Mouse (Mus musculus) cerebellum, adult 9-11 months (tissue): ENCODE results near the gene Crebrf.

Source experiments
- DNase-seq: peaks from one replicate; pipeline ENCODE4 v3.0.0; 2022

The Crebrf gene

DNA sequence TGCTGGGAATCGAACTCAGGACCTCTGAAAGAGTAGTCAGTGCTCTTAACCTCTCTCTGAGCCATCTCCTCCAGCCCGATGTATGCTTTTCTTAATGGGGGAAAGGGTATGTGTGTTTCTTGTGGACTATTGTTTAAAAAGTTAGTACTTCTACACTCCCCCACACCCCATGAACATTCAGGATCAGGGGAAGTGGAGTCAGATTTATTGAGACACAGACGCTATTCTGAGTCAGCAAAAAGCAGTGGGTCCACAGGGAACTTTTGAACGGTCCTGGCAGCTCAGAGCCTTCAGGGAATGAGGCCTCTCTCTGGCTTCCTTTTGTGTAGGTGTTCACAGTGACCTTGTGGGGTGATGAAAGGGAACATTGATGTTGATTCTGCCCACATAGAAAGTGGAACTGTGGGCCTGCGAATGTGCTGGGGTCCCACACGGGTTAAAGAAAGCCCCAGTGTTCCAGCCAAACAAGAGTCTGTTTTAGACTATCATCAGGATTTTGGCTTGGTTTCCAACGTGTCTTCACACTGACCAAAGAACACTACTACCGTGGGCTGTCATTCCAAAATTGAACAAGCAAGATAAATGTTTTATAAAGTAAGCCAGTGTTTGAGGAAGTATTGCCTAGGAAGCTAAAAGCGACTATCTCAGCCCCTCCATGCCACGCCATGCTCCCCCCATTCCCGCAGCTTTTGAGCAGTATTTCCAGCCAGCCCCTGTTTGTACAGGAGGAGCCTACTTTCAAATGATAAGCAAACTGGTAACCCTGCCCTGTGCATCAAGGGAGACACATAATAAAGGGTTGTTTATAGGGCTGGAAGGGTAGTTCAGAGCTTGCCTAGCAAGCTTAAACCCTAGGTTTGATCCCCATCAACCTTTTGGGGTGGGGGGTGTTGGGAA lies 9.7 kb upstream of the Crebrf start:
- peak; percentile 17 for DNase-seq

DNA sequence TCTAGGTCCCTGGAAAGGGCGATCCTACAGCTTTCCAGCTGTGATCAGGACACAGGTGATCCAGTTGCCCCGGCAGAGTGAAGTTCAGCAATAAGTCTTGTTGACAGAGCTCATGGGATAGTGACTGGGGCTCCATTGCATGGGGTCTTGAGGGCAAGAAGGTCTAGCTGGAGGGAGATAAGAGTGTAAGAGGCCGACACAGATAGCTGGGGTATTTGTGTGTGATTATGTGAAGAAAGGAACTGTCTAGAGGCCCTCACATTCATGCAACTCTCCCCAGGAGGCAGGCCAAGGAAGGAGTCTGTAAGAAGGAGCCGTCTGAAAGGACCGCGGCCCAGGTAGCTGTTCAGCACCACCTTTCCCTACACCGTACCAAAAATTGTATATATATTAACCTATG lies 8.4 kb upstream of the Crebrf start:
- no peak for DNase-seq

DNA sequence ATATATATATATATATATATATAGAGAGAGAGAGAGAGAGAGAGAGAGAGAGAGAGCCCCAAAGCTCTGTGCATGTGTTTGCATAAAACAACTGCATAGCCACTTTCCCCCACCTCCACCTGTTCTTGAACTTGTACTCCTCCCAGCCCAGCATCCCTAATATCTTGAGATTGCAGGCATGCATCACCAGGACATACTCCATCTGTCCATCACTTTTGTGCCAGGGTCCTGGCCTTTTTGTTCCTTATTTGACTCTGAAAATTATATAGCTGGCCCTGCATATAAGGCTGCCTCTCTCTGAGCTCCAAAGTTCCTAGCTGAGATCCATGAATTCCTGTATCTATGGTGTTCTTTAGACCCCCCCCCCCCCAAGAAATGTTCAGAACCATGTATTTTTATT lies 7.0 kb upstream of the Crebrf start:
- DNase-seq, result peak; percentile 66

DNA sequence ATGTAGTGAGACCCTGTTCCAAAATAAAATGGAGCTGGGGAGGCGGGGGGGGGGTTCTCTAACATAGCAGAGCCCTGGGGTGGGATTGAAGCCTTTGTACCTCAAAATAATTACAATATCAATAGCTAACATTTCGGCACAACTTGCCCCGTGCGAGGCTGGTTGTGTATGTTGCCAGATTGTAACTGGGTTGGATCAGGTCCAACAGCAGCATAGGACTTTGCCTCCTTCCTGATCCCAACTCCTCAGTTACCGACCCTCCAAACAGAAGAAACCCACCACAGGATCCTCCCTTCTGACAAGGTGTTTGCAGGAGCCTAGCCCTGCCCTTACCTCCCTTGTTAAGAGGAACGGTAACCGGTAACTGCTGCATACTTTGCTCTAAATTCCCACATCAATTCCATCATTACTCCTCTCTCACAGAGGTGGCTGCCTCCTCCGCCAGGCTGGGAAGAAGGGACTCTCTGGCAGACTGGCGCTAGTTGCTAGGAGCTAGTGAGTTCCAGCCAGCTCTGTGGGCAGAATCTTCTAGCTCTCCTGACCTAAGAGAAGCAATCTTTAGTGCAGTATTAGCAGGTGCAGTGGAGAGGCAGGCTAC lies 6.4 kb upstream of the Crebrf start:
- DNase-seq, result peak; percentile 61

DNA sequence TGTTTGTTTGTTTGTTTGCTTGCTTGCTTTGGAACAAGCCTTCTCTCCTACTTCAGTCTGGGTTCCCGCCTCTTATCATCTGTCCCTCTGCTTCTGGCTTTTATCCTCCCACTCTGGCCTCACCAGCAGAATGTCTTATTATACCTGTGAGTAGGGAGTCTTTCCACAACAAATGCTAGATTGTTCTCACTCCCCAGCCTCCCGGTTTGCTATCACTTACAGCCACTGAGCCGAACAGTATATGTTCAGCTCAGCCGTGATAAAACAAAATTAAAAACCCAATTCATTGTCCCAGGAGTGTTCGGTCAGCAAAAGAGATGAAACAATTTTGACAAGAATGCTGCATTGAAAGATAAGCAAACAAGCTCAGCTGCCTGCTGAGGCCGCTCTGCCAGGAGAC lies 5.4 kb upstream of the Crebrf start:
- DNase-seq, result no peak

DNA sequence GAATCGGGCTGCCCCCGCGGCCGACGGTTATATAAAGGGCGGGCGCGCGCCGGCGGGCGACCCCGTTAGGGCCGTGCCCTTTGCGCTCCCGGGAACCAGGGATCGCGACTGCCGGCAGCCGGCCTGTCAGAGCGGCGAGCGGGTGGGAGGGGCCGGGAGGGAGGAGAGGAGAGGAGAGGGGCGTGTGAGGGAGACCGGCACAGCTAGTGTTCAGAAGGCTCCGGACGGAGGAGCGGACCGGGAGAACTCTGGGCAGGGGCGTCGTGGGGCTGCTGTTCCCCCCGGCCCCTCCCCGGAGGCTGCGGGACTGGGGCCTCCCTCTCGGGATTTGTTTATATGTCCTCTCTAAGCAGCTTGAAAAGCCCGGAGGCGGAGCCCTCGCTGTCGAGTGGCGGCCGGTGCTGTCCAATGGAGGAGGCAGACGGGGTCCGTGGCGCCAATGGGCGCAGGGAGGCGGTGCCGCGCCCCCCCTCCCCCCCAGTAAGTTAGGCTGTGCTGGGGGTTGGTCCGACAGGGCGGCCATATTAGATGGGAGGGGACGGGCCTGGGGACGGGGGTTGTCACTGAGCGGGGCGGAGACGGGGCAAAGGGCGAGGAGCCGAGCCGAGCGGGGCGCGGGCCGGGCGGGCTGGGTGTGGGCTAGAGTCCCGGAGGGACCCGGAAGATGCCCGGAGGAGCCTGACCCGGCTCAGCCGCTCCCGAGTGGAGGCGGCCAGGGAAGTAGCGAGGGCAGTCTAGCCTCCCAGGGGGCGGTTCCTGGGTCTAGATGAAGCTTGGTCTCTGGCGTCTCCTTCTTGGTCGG lies 667 bp downstream of the Crebrf start:
- peak; percentile 96 for DNase-seq

DNA sequence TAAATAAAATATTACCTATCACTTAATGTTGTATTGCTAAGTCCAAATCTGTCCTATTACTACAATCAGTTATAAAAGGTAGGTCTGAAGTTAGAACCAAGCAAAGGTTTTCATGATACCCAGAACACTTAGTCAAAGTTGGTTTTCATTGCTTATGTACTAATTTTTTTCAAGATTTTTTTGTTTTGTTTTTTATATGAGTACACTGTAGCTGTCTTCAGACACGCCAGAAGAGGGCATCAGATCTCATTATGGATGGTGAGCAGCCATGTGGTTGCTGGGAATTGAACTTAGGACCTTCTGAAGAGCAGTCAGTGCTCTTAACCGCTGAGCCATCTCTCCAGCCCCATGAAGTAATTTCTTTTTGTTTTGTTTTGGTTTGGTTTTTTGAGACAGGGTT lies 2.4 kb downstream of the Crebrf start:
- no peak for DNase-seq

DNA sequence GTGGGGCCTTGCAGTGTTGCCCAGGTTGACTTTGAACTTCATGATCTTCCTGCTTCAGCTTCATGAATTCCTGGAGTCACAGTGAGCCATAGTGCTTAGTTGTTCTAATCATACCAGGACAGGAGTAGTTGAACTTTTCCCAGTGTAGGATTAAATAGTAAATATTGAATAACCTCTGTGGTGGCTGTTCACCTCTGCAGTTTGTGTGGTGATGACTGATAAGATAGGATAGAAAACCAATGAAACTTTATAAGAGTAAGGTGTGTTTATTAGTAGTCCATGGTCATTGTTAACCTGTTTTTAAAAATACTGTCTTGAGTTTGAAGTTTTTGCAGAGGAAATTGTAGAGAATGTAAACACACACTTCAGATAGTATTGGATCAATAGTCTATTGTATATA lies 4.0 kb downstream of the Crebrf start:
- no peak for DNase-seq

DNA sequence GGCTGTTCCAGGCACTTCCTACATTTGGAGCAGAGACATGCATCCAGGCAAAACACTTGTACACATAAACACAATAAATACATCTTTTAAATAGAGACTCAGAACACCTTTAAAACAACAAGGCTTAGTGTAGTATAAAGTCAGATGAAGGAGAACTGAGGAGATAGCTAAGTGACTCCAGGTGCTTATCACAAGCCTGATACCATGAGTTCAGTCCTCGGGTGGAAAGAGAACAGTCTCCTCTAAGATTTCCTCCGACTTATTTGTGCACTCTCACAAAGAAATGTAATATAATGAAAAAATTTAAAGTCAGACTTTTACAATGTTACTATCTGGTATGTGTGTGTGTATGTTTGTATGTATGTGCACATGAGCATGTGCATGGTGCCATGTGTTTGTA lies 6.4 kb downstream of the Crebrf start:
- no peak for DNase-seq

DNA sequence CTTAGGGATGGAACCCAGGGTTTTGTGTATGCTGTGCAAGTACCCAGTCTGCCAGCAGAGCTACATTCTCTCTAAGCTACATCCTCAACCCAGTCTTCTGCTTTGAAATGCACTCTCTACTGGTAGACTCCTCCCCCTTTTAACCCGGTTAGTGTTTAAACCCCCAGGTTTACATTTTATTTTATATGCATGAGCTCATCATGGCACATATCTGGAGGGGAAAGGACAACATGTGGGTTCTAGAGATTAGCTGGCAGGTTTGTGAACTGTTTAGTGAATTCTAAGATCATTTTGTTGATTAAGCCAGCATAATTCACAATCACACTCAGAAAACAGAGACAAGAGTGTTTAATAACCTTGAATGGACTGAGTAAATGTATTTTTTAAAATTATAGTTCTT lies 9.3 kb downstream of the Crebrf start:
- no peak for DNase-seq

DNA sequence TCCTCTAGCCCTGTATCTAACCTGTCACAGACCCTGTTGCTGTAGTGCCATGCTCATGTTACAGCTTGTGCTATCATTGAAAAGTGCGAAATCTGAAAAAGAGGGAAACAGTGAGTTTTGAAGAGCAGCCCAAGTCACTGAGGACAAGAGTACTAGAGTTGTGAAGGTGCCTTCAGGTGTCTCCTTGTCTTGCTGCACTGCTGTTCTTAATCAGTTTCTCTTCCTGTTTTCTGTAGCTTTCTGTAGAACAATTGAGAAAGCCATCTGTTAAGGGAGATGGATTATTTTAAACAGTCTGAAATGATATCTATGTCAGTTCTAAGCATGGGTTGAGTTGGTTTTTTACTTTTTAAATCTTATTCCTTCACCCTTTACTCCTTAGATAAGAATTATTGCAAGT lies 11.2 kb downstream of the Crebrf start:
- DNase-seq, result no peak

DNA sequence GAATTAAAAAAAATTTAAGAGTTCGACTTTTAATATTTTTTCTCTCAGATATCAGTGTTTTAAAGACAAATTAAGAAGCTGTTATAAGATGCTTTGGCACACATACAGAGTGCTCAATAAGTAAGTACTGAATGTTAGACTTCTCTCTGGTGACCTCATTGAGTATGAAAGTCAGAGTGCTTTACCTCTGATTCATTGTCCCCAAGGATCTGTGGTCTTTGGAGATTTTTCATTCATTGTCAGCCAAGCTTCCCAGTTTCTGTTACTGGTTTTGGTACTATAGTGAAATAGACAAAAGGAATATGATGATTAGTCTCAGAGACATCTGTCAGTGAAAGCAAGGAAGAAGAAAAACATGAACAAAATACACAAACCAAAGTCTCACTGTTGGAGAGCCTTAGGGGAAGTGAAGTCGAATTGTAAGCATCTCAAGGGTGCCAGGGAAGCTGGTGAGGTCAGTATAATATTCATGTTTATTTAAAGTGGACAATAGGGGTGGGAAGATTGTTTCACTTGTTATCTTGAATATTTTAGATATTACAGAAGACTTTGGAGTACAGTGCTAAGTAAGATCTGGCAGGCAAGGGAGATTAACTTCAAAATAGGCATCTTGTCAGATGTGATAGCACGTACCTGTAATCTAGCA lies 11.8 kb downstream of the Crebrf start:
- no peak for DNase-seq

DNA sequence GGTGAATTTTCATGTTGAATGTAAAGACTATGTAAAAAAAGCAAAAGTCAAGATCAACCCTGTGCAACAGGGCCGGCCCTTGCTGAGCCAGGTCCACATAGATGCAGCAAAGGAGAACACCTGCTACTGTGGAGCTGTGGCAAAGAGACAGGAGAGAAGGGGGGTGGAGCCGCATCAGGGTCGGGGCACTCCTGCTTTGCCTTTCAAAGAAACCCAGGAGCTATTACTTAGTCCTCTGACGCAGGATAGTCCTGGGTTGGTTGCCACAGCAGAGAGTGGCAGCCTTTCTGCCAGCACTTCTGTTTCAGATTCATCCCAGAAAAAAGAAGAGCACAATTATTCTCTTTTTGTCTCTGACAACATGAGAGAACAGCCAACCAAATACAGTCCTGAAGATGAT lies 27.1 kb downstream of the Crebrf start:
- no peak for DNase-seq

DNA sequence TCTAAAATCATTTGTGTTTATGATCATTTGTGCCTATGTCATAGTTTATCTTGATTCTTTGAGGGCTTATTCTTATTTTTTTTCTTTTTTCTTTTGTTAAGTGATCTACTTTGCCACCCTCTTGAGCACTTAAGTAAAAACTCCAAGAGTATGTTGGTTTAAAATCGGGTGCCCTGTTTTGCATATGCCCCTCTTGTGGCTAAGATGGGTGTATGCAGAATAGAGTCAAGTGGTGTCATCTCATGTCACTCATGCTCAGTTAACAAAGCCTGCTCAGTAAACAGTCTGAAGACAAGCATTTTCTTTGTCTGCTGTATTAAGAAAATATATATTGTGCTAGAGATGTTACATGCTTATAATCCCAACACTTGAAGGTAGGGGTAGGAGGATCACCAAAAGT lies 27.8 kb downstream of the Crebrf start:
- DNase-seq, result no peak

DNA sequence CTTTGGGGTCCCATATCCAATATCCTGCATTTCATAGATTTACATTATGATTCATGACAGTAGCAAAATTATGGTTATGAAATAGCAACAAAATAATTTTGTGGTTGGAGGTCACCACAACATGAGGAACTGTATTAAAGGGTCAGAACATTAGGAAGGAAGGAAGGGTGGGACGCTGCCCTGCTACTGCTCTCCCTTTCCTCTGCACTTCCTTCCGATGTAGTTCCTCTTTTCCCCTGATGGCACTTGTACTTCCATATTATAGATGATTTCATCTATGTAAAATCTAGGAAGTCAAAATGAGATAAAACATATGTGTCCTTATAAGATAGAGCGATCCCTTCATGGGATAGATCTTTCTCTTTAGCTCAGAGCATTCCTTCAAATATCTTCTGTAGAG lies 34.5 kb downstream of the Crebrf start:
- DNase-seq, result no peak

DNA sequence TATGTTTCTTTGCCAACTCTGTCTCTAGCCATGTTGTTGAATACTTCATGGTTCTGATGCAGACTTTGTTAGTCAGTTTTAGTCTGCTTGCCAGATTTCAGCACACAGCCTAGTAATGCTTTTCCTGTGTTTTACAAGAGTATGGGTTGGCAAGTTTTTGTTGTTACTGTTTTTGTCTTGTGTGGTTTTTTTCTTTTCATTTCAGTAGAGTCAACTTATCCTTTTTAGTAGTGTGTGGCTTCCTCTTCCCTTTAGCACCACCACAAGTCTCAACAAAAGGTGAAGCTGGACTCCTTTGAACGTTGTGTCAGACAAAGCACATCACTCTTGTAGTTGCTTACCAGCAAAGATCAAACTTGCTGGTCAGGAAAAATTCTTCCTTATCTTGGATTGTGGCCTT lies 36.8 kb downstream of the Crebrf start:
- no peak for DNase-seq

DNA sequence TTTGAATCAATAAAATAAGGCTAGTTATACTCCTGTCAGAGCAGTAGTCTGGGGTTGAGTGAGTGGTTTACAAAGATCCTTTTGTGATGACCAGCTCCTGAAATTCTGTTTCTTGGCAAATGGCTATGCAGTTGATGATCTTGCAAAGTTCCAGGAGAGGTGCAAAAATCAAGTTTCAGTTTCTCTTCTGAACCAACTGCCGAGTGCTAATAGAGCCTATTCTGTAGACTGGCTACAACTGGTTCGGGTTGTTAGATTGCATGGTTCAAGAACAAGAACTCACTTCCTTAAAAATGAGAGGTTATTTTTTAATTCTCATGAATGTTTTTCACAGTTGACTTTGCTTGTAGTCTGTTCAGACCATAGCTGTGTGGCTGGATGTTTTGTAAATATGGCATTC lies 38.0 kb downstream of the Crebrf start:
- no peak for DNase-seq

DNA sequence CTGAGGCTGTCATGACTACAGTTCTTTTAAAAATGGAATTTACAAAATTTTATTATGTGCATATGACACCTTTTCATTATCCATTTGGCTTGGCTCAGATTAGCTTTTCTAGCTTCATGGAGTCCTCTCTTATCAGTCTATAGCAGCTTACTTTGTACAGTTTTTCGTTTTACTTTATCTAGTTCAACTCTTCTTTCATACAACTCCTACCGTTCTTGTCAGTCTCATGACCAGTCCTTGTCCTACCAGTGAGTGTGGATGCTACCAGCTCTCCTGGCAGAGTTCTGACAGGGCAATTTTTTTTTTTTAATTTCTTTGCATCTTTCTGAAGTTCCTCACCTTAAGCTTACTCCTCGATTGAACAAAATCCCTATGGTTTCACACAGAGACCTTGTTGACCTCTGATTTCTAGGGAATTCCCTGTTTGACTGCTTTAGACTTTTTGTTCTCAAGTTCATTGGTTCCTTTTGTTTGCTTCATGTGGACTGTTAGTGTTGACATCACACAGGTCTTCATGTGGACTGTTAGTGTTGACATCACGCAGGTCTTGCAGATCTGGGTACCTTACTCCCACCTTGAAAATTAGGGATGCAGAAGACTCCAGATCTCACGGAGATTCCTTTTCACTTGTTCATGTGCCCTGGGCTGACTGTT lies 51.8 kb downstream of the Crebrf start:
- DNase-seq, result no peak

DNA sequence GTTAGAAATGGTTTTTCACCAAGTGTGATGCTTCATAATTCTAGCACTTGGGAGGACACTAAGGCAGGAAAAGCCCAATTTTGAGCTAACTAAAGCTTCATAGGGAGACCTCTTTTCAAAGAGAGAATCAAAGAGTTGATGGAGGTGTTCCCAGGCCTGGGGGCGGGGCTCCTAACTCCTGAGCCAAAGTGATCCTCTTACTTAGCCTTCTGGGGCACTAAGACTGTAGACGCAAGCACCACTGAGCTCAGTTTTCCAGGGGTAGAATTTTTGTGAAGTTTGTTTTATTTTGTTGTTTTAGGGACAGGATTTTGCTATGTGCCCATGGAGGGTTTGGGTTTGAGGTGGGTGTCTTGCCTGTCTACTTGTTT lies 52.3 kb downstream of the Crebrf start:
- DNase-seq, result no peak

DNA sequence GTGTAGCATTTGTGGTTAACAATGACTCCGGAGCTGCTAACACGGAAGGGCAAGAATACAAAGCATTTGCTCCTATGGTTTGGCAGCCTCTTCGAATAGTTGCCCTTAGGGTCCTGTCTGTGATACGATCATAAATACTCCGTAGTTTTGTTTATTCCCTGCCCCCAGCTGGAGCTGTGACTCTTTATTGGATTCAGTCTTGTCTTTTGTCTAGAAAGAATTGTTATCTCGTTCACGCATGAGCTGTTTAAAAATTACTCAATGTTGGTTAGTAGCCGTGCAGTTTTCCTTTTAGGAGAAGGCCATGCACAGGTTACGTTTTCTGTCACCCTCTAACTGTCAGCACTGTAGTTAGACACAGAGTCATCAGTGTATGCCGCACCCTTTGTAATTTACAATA lies 60.8 kb downstream of the Crebrf start:
- DNase-seq, result no peak

DNA sequence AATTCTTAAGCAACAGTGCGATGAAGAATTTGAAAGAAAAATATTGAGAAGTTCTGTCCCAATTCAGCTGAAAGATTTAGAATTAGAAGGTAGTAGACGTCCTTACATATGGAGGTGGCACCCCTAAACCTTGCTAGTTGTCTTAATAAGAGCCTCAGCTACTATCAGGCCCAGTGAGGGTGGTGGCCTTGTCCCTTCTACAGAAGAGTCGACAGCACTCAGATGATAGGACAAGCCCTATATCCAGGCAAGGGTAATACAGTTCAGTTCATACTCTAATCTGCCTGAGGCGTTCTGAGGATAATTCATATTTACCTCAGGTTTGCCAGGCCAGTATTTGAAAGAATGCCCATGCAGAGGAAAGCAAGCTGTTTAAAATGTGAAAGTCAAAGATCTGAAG lies 62.6 kb downstream of the Crebrf start:
- DNase-seq, result no peak

DNA sequence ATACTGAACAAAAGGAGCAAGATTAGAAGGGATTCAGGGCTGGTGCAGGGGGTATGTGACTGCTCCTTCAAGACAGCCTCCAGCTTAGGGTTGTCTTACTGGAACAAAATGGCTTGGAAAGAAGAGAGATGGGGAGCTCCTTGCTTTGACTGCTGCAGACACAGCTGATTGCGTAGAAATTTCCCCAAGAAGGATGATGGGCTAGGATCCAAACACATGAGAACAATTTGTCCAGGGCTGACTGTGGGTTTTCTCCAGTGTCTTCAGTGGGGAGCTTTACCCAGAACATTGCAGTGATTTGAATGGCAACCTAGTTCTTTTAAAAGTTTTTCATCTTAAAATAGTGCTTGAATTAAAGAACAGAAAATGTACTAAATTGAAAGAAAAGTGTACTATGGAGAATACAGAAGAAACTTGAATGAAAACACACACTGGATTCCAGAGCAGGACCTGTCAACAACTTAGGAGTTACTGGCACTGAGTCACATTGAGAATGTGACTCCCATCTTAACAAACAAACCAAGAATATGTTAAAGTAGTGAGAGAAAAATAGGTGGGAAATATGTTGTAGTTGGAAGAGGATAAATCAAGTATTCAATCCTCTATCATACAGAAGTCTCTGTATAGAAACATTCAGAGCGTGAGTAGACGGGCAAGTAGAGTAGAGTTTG lies 63.1 kb downstream of the Crebrf start:
- no peak for DNase-seq
